Mouse (Mus musculus): ENCODE measurements around the gene Rtl6. TPM values are rescaled to one million over a fixed set of nuclear protein-coding genes. Genes with fewer than 3 reads are reported as not detected.

Rtl6 gene
- polyA plus RNA-seq, 1 experiment from 2014 or later, result 8.5 TPM

DNA sequence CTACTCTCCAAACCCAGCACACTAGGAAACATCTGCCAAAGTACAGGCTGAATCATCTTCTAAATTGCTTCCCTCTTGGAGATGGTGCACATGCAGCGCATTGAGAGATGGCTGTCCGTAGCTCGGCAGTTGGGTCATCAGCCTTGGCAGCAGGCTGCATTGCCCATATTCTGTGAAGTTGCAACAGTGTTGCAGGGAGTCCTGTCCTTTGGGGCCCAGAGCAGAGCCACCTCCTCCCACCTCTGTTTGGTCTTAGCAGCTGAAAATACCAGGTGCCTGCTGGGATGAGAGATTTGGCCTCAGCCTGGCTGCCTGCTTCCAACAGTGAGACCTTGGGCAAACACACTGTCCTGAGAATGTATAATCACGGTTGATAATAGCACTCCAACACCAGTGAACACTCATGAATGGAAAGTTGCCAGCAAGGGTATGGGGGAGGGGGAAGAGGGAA is 30.8 kb upstream of the Rtl6 start:
- Histone ChIP-seq H3K27me3 (peaks cover 15% of the 10 kb centered on the region), H3K36me3 (no peaks in the 10 kb centered on the region), H3K4me2 (no peak overlapping the region), H3K4me3 (no peak overlapping the region), H3K9me3 (replicated peaks) (no peaks in the 10 kb centered on the region), H3K27ac (no peak overlapping the region), H3K9ac (no peak overlapping the region), H3K4me1 (replicated peaks) (peaks cover 20% of the 10 kb centered on the region)
- ATAC-seq (replicated peaks; ENCODE audit: insufficient number of reproducible peaks, insufficient read depth, low FRiP score, low read depth), result no peak
- WGBS, result 42% methylated on average over 4 of the region's 4 CpGs

DNA sequence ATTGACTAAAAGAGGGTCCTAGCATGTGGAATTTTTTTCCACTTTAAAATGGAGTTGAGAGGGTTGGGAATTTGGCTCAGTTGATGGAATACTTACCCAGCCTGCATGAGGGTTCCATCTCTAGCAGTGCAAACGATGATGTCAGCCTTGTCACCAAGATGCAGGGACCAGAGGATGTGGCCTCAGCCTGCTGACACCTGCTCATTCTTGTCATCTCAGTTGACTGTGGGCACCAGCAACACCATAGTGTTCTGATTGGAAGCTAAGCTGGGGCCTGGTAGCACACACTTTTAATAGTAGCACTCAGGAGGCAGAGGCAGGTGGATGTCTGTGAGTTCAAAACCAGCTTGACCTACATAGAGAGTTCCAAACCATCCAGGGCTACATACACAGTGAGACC is 21.0 kb upstream of the Rtl6 start:
- Histone ChIP-seq H3K36me3 (no peaks in the 10 kb centered on the region), H3K9me3 (replicated peaks) (no peaks in the 10 kb centered on the region), H3K4me3 (no peak overlapping the region), H3K4me2 (no peak overlapping the region), H3K27ac (no peak overlapping the region), H3K9ac (no peak overlapping the region), H3K4me1 (replicated peaks) (no peaks in the 10 kb centered on the region), H3K27me3 (0 out of 2 replicates have a peak, but pooled peaks cover 2% of the 10 kb centered on the region)
- WGBS, result 58% methylated on average over 1 of the region's 1 CpGs
- no peak for ATAC-seq (replicated peaks; ENCODE audit: insufficient number of reproducible peaks, insufficient read depth, low FRiP score, low read depth)

DNA sequence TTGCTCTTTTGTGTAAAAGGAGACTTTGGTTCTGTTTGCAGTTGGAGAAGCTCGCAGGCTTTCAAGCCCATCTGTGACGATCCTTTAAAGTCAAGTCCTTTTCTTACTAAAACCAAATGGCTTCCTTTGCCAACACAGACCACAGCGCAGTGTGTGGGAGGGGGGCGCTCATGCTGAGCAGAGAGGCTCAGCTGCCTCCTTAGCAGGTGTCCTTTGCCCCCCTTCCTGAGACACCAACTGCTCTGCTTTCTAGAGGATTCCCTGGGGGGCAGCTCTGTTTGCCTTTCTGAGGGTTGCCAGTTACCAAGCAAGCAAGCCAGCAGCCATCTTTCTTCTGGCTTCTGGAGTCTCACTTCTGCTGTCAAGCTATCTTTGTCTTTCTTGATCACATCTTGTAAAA is 19.4 kb upstream of the Rtl6 start:
- Histone ChIP-seq H3K27ac (no peak overlapping the region), H3K4me3 (no peak overlapping the region), H3K9me3 (replicated peaks) (no peaks in the 10 kb centered on the region), H3K36me3 (no peaks in the 10 kb centered on the region), H3K27me3 (0 out of 2 replicates have a peak, but pooled peaks cover 4% of the 10 kb centered on the region), H3K4me1 (replicated peaks) (no peaks in the 10 kb centered on the region), H3K4me2 (no peak overlapping the region), H3K9ac (no peak overlapping the region)
- 34% methylated on average over 4 of the region's 4 CpGs for WGBS
- no peak for ATAC-seq (replicated peaks; ENCODE audit: insufficient number of reproducible peaks, insufficient read depth, low FRiP score, low read depth)

GRCm38 (mm10) chr15:84566568-84567110 is 9.0 kb upstream of the Rtl6 start:
- Histone ChIP-seq H3K9me3 (replicated peaks) (no peaks in the 10 kb centered on the region), H3K27ac (no peak overlapping the region), H3K4me1 (replicated peaks) (no peaks in the 10 kb centered on the region), H3K4me2 (no peak overlapping the region), H3K27me3 (no peaks in the 10 kb centered on the region), H3K4me3 (no peak overlapping the region), H3K36me3 (no peaks in the 10 kb centered on the region), H3K9ac (no peak overlapping the region)
- 56% methylated on average over 17 of the region's 17 CpGs for WGBS
- no peak for ATAC-seq (replicated peaks; ENCODE audit: insufficient number of reproducible peaks, insufficient read depth, low FRiP score, low read depth)

GRCm38 (mm10) chr15:84561501-84561900 is 3.9 kb upstream of the Rtl6 start:
- no peaks in the 10 kb centered on the region for H3K36me3 ChIP-seq

GRCm38 (mm10) chr15:84556674-84557073 is 949 bp downstream of the Rtl6 start:
- Histone ChIP-seq H3K4me1 (replicated peaks) (peaks cover 11% of the 10 kb centered on the region), H3K4me2 (peak overlapping the region; percentile 86), H3K27ac (no peak overlapping the region), H3K36me3 (no peaks in the 10 kb centered on the region), H3K9ac (no peak overlapping the region), H3K9me3 (replicated peaks) (no peaks in the 10 kb centered on the region), H3K4me3 (peak overlapping the region; percentile 86; the same call in 1 of the 2 replicates), H3K27me3 (no peaks in the 10 kb centered on the region)
- ATAC-seq (replicated peaks; ENCODE audit: insufficient number of reproducible peaks, insufficient read depth, low FRiP score, low read depth), result no peak
- 92% methylated on average over 17 of the region's 17 CpGs for WGBS

More at GRCm38 (mm10) chr15:84561501-84561900, 3.9 kb upstream of the Rtl6 start:
- Histone ChIP-seq H3K4me1 (replicated peaks) (peaks cover 11% of the 10 kb centered on the region), H3K4me3 (no peak overlapping the region), H3K27ac (no peak overlapping the region), H3K9me3 (replicated peaks) (no peaks in the 10 kb centered on the region), H3K27me3 (no peaks in the 10 kb centered on the region), H3K9ac (no peak overlapping the region), H3K4me2 (no peak overlapping the region)
- ATAC-seq (replicated peaks; ENCODE audit: insufficient number of reproducible peaks, insufficient read depth, low FRiP score, low read depth), result no peak
- WGBS, result 79% methylated on average over 2 of the region's 2 CpGs

GRCm38 (mm10) chr15:84551065-84551464 is 6.6 kb downstream of the Rtl6 start:
- H3K36me3 ChIP-seq, result no peaks in the 10 kb centered on the region
- no peaks in the 10 kb centered on the region for H3K4me1 ChIP-seq (replicated peaks)
- H3K4me2 ChIP-seq, result no peak overlapping the region
- H3K27ac ChIP-seq, result no peak overlapping the region
- WGBS, result 56% methylated on average over 4 of the region's 4 CpGs
- no peak overlapping the region for H3K9ac ChIP-seq
- H3K27me3 ChIP-seq, result no peaks in the 10 kb centered on the region
- H3K9me3 ChIP-seq (replicated peaks), result no peaks in the 10 kb centered on the region
- H3K4me3 ChIP-seq, result no peak overlapping the region
- no peak for ATAC-seq (replicated peaks; ENCODE audit: insufficient number of reproducible peaks, insufficient read depth, low FRiP score, low read depth)

DNA sequence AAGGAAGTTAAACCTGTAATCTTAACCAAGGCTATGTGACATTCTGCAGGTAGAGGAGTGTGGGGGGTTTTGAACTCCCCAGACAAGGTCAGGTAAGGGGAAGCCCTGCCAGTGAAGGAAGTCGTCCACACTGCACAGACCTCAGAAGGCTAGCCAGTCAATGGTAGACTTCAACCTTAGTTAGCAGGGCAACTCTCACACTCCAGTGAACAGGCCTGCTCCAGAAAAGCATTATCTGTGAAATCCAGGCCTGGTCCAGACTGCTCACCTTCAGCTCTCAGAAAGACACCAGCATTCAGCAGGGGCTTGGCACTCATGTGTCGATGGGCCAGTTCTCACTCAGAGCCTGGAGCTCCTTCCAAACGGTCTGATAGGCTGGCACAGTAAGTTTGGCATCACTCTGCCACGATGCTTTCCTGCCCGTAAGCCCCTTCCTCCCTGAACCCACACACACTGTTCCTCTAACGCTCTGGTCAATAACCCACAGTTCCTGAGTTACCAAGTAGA is 8.3 kb downstream of the Rtl6 start:
- Histone ChIP-seq H3K36me3 (no peaks in the 10 kb centered on the region), H3K4me3 (no peak overlapping the region), H3K9ac (no peak overlapping the region), H3K4me2 (no peak overlapping the region), H3K27ac (no peak overlapping the region), H3K4me1 (replicated peaks) (no peaks in the 10 kb centered on the region), H3K9me3 (replicated peaks) (no peaks in the 10 kb centered on the region), H3K27me3 (no peaks in the 10 kb centered on the region)
- ATAC-seq (replicated peaks; ENCODE audit: insufficient number of reproducible peaks, insufficient read depth, low FRiP score, low read depth), result no peak
- 80% methylated on average over 6 of the region's 6 CpGs for WGBS

DNA sequence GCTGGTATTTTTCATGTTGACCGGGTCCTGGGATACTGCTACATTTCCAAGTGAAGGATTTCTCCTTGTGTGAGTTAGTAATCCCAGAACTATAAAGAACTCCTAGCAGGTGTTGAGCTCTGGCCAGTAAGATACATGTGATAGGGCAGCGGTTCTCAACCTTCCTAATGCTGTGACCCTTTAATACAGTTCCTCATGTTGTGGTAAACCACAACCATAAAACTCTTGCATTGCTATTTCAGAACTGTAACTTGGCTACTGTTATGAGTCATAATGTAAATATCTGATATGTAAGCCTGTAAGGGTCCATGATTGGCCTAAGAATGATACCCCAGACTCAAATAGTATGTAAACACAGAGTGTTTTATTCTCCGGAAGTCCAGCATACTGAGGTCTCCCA is 11.6 kb downstream of the Rtl6 start:
- H3K36me3 ChIP-seq, result no peaks in the 10 kb centered on the region
- H3K27me3 ChIP-seq, result no peaks in the 10 kb centered on the region; the same call in 1 of the 2 replicates
- H3K4me1 ChIP-seq (replicated peaks), result no peaks in the 10 kb centered on the region
- no peak overlapping the region for H3K4me3 ChIP-seq
- H3K9ac ChIP-seq, result no peak overlapping the region
- H3K9me3 ChIP-seq (replicated peaks), result no peaks in the 10 kb centered on the region
- WGBS, result 88% methylated on average over 3 of the region's 3 CpGs
- H3K27ac ChIP-seq, result no peak overlapping the region
- no peak for ATAC-seq (replicated peaks; ENCODE audit: insufficient number of reproducible peaks, insufficient read depth, low FRiP score, low read depth)
- H3K4me2 ChIP-seq, result no peak overlapping the region

DNA sequence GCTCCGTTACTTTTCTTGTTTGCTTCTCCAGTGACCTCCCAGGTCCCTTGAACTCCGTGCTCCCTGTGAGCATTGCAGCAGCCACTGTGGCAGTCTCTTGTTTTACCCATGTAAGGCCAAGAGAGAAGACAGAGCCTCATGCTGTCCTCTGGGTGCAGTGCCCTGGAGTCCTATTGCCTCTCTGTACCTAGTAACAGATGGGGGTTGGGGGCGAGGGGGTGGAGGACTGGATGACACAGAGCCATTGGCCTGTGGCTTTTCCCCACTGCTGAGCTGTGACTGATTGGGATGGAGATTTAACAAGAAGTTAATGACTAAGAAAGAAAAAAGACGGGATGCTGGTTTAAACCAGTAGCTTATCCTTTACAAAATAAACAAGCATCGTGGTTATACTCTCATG is 16.4 kb downstream of the Rtl6 start:
- Histone ChIP-seq H3K9ac (no peak overlapping the region), H3K4me1 (replicated peaks) (no peaks in the 10 kb centered on the region), H3K9me3 (replicated peaks) (no peaks in the 10 kb centered on the region), H3K4me2 (no peak overlapping the region), H3K36me3 (no peaks in the 10 kb centered on the region), H3K27ac (no peak overlapping the region), H3K4me3 (no peak overlapping the region), H3K27me3 (no peaks in the 10 kb centered on the region; the same call in 1 of the 2 replicates)
- 65% methylated on average over 5 of the region's 5 CpGs for WGBS
- ATAC-seq (replicated peaks; ENCODE audit: insufficient number of reproducible peaks, insufficient read depth, low FRiP score, low read depth), result no peak

DNA sequence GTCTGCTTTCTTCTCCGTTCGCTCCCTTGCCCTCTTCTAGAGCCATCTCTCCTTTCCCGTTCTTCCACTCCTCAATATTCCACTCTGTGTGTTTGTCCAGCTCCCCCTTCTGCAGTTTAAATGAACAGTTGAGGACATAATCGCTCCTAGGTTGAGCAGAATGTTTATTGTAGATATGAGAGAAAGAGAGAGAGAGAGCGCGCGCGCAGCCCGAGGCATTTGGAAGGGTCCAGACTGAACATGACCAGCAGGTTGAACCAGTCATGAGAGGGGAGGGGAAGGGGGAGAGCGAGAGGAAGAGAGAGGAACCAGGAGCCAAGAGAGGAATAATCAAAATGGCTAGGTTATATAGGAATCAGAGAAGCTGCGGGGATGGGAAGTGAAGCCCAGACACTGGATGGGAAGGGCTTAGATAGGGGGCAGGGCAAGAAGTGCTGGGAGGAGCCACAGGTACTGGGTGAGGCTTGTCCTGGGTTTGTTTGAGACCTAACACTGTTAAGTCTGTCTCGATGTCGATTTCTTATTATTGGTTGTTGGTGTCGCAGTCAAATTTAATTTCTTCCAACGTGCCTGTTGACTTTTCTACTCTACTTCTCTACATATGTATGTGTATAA is 18.5 kb downstream of the Rtl6 start:
- H3K27me3 ChIP-seq, result no peaks in the 10 kb centered on the region; the same call in 1 of the 2 replicates
- no peaks in the 10 kb centered on the region for H3K36me3 ChIP-seq
- H3K4me1 ChIP-seq (replicated peaks), result no peaks in the 10 kb centered on the region
- H3K9me3 ChIP-seq (replicated peaks), result no peaks in the 10 kb centered on the region
- H3K4me2 ChIP-seq, result no peak overlapping the region
- H3K4me3 ChIP-seq, result no peak overlapping the region
- no peak overlapping the region for H3K9ac ChIP-seq
- ATAC-seq (replicated peaks; ENCODE audit: insufficient number of reproducible peaks, insufficient read depth, low FRiP score, low read depth), result no peak
- H3K27ac ChIP-seq, result no peak overlapping the region
- 67% methylated on average over 15 of the region's 15 CpGs for WGBS

GRCm38 (mm10) chr15:84537117-84537516 is 20.5 kb downstream of the Rtl6 start:
- no peaks in the 10 kb centered on the region for H3K36me3 ChIP-seq
- H3K27me3 ChIP-seq, result no peaks in the 10 kb centered on the region
- 80% methylated on average over 10 of the region's 10 CpGs for WGBS
- no peak overlapping the region for H3K4me2 ChIP-seq
- H3K9me3 ChIP-seq (replicated peaks), result no peaks in the 10 kb centered on the region
- no peak for ATAC-seq (replicated peaks; ENCODE audit: insufficient number of reproducible peaks, insufficient read depth, low FRiP score, low read depth)
- no peak overlapping the region for H3K4me3 ChIP-seq
- no peaks in the 10 kb centered on the region for H3K4me1 ChIP-seq (replicated peaks)
- H3K27ac ChIP-seq, result no peak overlapping the region
- H3K9ac ChIP-seq, result no peak overlapping the region

Measured in heart, embryonic 15.5 days (tissue).